Mouse (Mus musculus) frontal cortex, adult (tissue): ENCODE data around the gene Efs.

Source experiments
- ATAC-seq: cut with Nextera tagmentation; 2 replicates; pipeline ENCODE4 v1.9.2; 2017; ENCODE audit warnings: mild to moderate bottlenecking, moderate library complexity, mixed read lengths; ENCODE audit not compliant: low TSS enrichment

The Efs gene

GRCm38 (mm10) chr14:54874165-54874564 lies 51.8 kb downstream of the Efs start:
- no peak for ATAC-seq

GRCm38 (mm10) chr14:54870861-54871260 lies 55.1 kb downstream of the Efs start, which contains the start of gene Homez:
TSS of gene Homez (minus strand) at chr14:54870961.
- ATAC-seq, result no peak

- ATAC-seq, result no peak
Measured at GRCm38 (mm10) chr14:54868026-54868425, 57.9 kb downstream of the Efs start.

- no peak for ATAC-seq
Measured at GRCm38 (mm10) chr14:54866936-54867335, 59.0 kb downstream of the Efs start.
